Mouse (Mus musculus): ENCODE measurements around the gene Whrn. TPM values are rescaled to one million over a fixed set of nuclear protein-coding genes. Genes with fewer than 3 reads are reported as not detected.

Gene Whrn
- polyA plus RNA-seq, 1 experiment from 2014 or later: 6.0 TPM

- Histone ChIP-seq H3K9ac (replicated peaks; ENCODE audit: low read depth, low read length) (no peak overlapping the region), H3K27ac (ENCODE audit: low read length) (no peak overlapping the region), H3K4me2 (replicated peaks; ENCODE audit: low read depth, low read length) (no peak overlapping the region), H3K9me3 (ENCODE audit: control insufficient read depth, low read depth, low read length) (no peaks in the 10 kb centered on the region), H3K4me3 (ENCODE audit: low read depth, low read length) (no peak overlapping the region), H3K4me1 (ENCODE audit: control insufficient read depth, insufficient read depth, low read length) (peaks cover 5% of the 10 kb centered on the region; the same call in 1 of the 2 replicates), H3K27me3 (ENCODE audit: control insufficient read depth, insufficient read depth, low read length) (0 out of 2 replicates have a peak, but pooled peaks cover 2% of the 10 kb centered on the region), H3K36me3 (ENCODE audit: control insufficient read depth, insufficient read depth, low read length) (no peaks in the 10 kb centered on the region)
- 80% methylated on average over 10 of the region's 10 CpGs for WGBS
- ATAC-seq (ENCODE audit: insufficient number of reproducible peaks, insufficient read depth, low FRiP score, low read depth): no peak
Measured at GRCm38 (mm10) chr4:63489676-63490075, 6.1 kb downstream of the Whrn start.

GRCm38 (mm10) chr4:63487916-63488315, 7.9 kb downstream of the Whrn start:
- no peak overlapping the region for H3K4me3 ChIP-seq (ENCODE audit: low read depth, low read length)
- H3K36me3 ChIP-seq (ENCODE audit: control insufficient read depth, insufficient read depth, low read length): no peaks in the 10 kb centered on the region
- WGBS: 83% methylated on average over 2 of the region's 2 CpGs
- no peak overlapping the region for H3K9ac ChIP-seq (replicated peaks; ENCODE audit: low read depth, low read length)
- H3K4me1 ChIP-seq (ENCODE audit: control insufficient read depth, insufficient read depth, low read length): no peaks in the 10 kb centered on the region
- no peak overlapping the region for H3K27ac ChIP-seq (ENCODE audit: low read length)
- H3K27me3 ChIP-seq (ENCODE audit: control insufficient read depth, insufficient read depth, low read length): no peaks in the 10 kb centered on the region
- no peak for ATAC-seq (ENCODE audit: insufficient number of reproducible peaks, insufficient read depth, low FRiP score, low read depth)
- no peaks in the 10 kb centered on the region for H3K9me3 ChIP-seq (ENCODE audit: control insufficient read depth, low read depth, low read length)
- no peak overlapping the region for H3K4me2 ChIP-seq (replicated peaks; ENCODE audit: low read depth, low read length)

- Histone ChIP-seq H3K27me3 (ENCODE audit: control insufficient read depth, insufficient read depth, low read length) (no peaks in the 10 kb centered on the region), H3K4me2 (replicated peaks; ENCODE audit: low read depth, low read length) (no peak overlapping the region), H3K4me3 (ENCODE audit: low read depth, low read length) (no peak overlapping the region), H3K9me3 (ENCODE audit: control insufficient read depth, low read depth, low read length) (no peaks in the 10 kb centered on the region), H3K27ac (ENCODE audit: low read length) (no peak overlapping the region), H3K4me1 (ENCODE audit: control insufficient read depth, insufficient read depth, low read length) (no peaks in the 10 kb centered on the region), H3K36me3 (ENCODE audit: control insufficient read depth, insufficient read depth, low read length) (no peaks in the 10 kb centered on the region), H3K9ac (replicated peaks; ENCODE audit: low read depth, low read length) (no peak overlapping the region)
- 91% methylated on average over 6 of the region's 6 CpGs for WGBS
- no peak for ATAC-seq (ENCODE audit: insufficient number of reproducible peaks, insufficient read depth, low FRiP score, low read depth)
Measured at GRCm38 (mm10) chr4:63487256-63487655, 8.5 kb downstream of the Whrn start.

GRCm38 (mm10) chr4:63486523-63486922, 9.3 kb downstream of the Whrn start:
- Histone ChIP-seq H3K9me3 (ENCODE audit: control insufficient read depth, low read depth, low read length) (no peaks in the 10 kb centered on the region), H3K4me2 (replicated peaks; ENCODE audit: low read depth, low read length) (no peak overlapping the region), H3K4me3 (ENCODE audit: low read depth, low read length) (no peak overlapping the region), H3K36me3 (ENCODE audit: control insufficient read depth, insufficient read depth, low read length) (no peaks in the 10 kb centered on the region), H3K9ac (replicated peaks; ENCODE audit: low read depth, low read length) (no peak overlapping the region), H3K27me3 (ENCODE audit: control insufficient read depth, insufficient read depth, low read length) (no peaks in the 10 kb centered on the region), H3K27ac (ENCODE audit: low read length) (no peak overlapping the region), H3K4me1 (ENCODE audit: control insufficient read depth, insufficient read depth, low read length) (no peaks in the 10 kb centered on the region)
- 58% methylated on average over 4 of the region's 4 CpGs for WGBS
- ATAC-seq (ENCODE audit: insufficient number of reproducible peaks, insufficient read depth, low FRiP score, low read depth): no peak

GRCm38 (mm10) chr4:63483741-63484140, 12.1 kb downstream of the Whrn start:
- H3K27ac ChIP-seq (ENCODE audit: low read length): no peak overlapping the region
- H3K4me3 ChIP-seq (ENCODE audit: low read depth, low read length): no peak overlapping the region
- no peaks in the 10 kb centered on the region for H3K9me3 ChIP-seq (ENCODE audit: control insufficient read depth, low read depth, low read length)
- ATAC-seq (ENCODE audit: insufficient number of reproducible peaks, insufficient read depth, low FRiP score, low read depth): no peak
- no peak overlapping the region for H3K4me2 ChIP-seq (replicated peaks; ENCODE audit: low read depth, low read length)
- no peak overlapping the region for H3K9ac ChIP-seq (replicated peaks; ENCODE audit: low read depth, low read length)
- no peaks in the 10 kb centered on the region for H3K36me3 ChIP-seq (ENCODE audit: control insufficient read depth, insufficient read depth, low read length)
- no peaks in the 10 kb centered on the region for H3K27me3 ChIP-seq (ENCODE audit: control insufficient read depth, insufficient read depth, low read length)
- H3K4me1 ChIP-seq (ENCODE audit: control insufficient read depth, insufficient read depth, low read length): peaks cover 8% of the 10 kb centered on the region
- WGBS: 68% methylated on average over 7 of the region's 7 CpGs

- no peak for ATAC-seq (ENCODE audit: insufficient number of reproducible peaks, insufficient read depth, low FRiP score, low read depth)
- Histone ChIP-seq H3K27ac (ENCODE audit: low read length) (no peak overlapping the region), H3K27me3 (ENCODE audit: control insufficient read depth, insufficient read depth, low read length) (no peaks in the 10 kb centered on the region), H3K36me3 (ENCODE audit: control insufficient read depth, insufficient read depth, low read length) (no peaks in the 10 kb centered on the region), H3K9me3 (ENCODE audit: control insufficient read depth, low read depth, low read length) (no peaks in the 10 kb centered on the region), H3K4me3 (ENCODE audit: low read depth, low read length) (no peak overlapping the region), H3K9ac (replicated peaks; ENCODE audit: low read depth, low read length) (no peak overlapping the region), H3K4me2 (replicated peaks; ENCODE audit: low read depth, low read length) (no peak overlapping the region), H3K4me1 (ENCODE audit: control insufficient read depth, insufficient read depth, low read length) (peaks cover 8% of the 10 kb centered on the region)
- WGBS: 43% methylated on average over 11 of the region's 11 CpGs
Measured at GRCm38 (mm10) chr4:63480845-63481167, 15.0 kb downstream of the Whrn start.

- Histone ChIP-seq H3K4me2 (replicated peaks; ENCODE audit: low read depth, low read length) (0 out of 2 replicates have a peak overlapping the region, but pooled peaks have one; percentile 8), H3K9me3 (ENCODE audit: control insufficient read depth, low read depth, low read length) (no peaks in the 10 kb centered on the region), H3K4me1 (ENCODE audit: control insufficient read depth, insufficient read depth, low read length) (peaks cover 8% of the 10 kb centered on the region), H3K9ac (replicated peaks; ENCODE audit: low read depth, low read length) (no peak overlapping the region), H3K36me3 (ENCODE audit: control insufficient read depth, insufficient read depth, low read length) (no peaks in the 10 kb centered on the region), H3K4me3 (ENCODE audit: low read depth, low read length) (no peak overlapping the region), H3K27me3 (ENCODE audit: control insufficient read depth, insufficient read depth, low read length) (no peaks in the 10 kb centered on the region), H3K27ac (ENCODE audit: low read length) (no peak overlapping the region)
- 24% methylated on average over 11 of the region's 11 CpGs for WGBS
- peak; percentile 63; the same call in 1 of the 2 replicates for ATAC-seq (ENCODE audit: insufficient number of reproducible peaks, insufficient read depth, low FRiP score, low read depth)
Measured at GRCm38 (mm10) chr4:63480098-63480844, 15.5 kb downstream of the Whrn start.

GRCm38 (mm10) chr4:63478036-63478435, 17.8 kb downstream of the Whrn start:
- Histone ChIP-seq H3K4me2 (replicated peaks; ENCODE audit: low read depth, low read length) (no peak overlapping the region), H3K27ac (ENCODE audit: low read length) (no peak overlapping the region), H3K9me3 (ENCODE audit: control insufficient read depth, low read depth, low read length) (no peaks in the 10 kb centered on the region), H3K36me3 (ENCODE audit: control insufficient read depth, insufficient read depth, low read length) (no peaks in the 10 kb centered on the region), H3K9ac (replicated peaks; ENCODE audit: low read depth, low read length) (no peak overlapping the region), H3K27me3 (ENCODE audit: control insufficient read depth, insufficient read depth, low read length) (no peaks in the 10 kb centered on the region), H3K4me1 (ENCODE audit: control insufficient read depth, insufficient read depth, low read length) (peaks cover 8% of the 10 kb centered on the region), H3K4me3 (ENCODE audit: low read depth, low read length) (no peak overlapping the region)
- ATAC-seq (ENCODE audit: insufficient number of reproducible peaks, insufficient read depth, low FRiP score, low read depth): no peak
- WGBS: 76% methylated on average over 7 of the region's 7 CpGs

- Histone ChIP-seq H3K27me3 (ENCODE audit: control insufficient read depth, insufficient read depth, low read length) (no peaks in the 10 kb centered on the region), H3K4me3 (ENCODE audit: low read depth, low read length) (no peak overlapping the region), H3K36me3 (ENCODE audit: control insufficient read depth, insufficient read depth, low read length) (no peaks in the 10 kb centered on the region), H3K9ac (replicated peaks; ENCODE audit: low read depth, low read length) (no peak overlapping the region), H3K9me3 (ENCODE audit: control insufficient read depth, low read depth, low read length) (no peaks in the 10 kb centered on the region), H3K27ac (ENCODE audit: low read length) (no peak overlapping the region), H3K4me2 (replicated peaks; ENCODE audit: low read depth, low read length) (no peak overlapping the region), H3K4me1 (ENCODE audit: control insufficient read depth, insufficient read depth, low read length) (peaks cover 8% of the 10 kb centered on the region)
- 88% methylated on average over 6 of the region's 6 CpGs for WGBS
- no peak for ATAC-seq (ENCODE audit: insufficient number of reproducible peaks, insufficient read depth, low FRiP score, low read depth)
Measured at GRCm38 (mm10) chr4:63476891-63477290, 18.9 kb downstream of the Whrn start.
